Mouse (Mus musculus) myocyte (in vitro differentiated cells): ENCODE data around the gene Tram2. TPM values are rescaled to one million over a fixed set of nuclear protein-coding genes. Genes with fewer than 3 reads are reported as not detected.
A peak's percentile ranks its signal among the peaks of the same experiment; 100 is the strongest.

Source experiments
- H3K27me3 ChIP-seq: one replicate; pipeline ENCODE4 v1.6.1; 2011; ENCODE audit not compliant: control insufficient read depth, insufficient read depth, insufficient read length
- H3K36me3 ChIP-seq: one replicate; pipeline ENCODE4 v1.6.1; 2011; ENCODE audit not compliant: control insufficient read depth, insufficient read depth
- H3K4me2 ChIP-seq: one replicate; pipeline ENCODE4 v1.6.1; 2011; ENCODE audit warnings: low read depth, control low read depth
- H3K4me3 ChIP-seq: one replicate; pipeline ENCODE4 v1.5.1; 2011; ENCODE audit warnings: mild to moderate bottlenecking, control low read depth, moderate library complexity
- H3K79me2 ChIP-seq: one replicate; pipeline ENCODE4 v1.6.1; 2011; ENCODE audit not compliant: control insufficient read depth, insufficient read depth
- H3ac ChIP-seq: one replicate; pipeline ENCODE4 v1.6.1; 2011; ENCODE audit not compliant: control insufficient read depth, insufficient read length
- CEBPB ChIP-seq: IDR thresholded peaks from 2 replicates; pipeline ENCODE4 v1.6.1; 2011; ENCODE audit warnings: mild to moderate bottlenecking, moderate library complexity; ENCODE audit not compliant: poor library complexity, insufficient read depth, severe bottlenecking
- E2F4 ChIP-seq: IDR thresholded peaks from one replicate; pipeline ENCODE4 v1.6.1; 2011; ENCODE audit warnings: mild to moderate bottlenecking, control low read depth, moderate library complexity; ENCODE audit not compliant: insufficient read depth
- MAX ChIP-seq: IDR thresholded peaks from one replicate; pipeline ENCODE4 v1.6.1; 2011; ENCODE audit warnings: low read depth, mild to moderate bottlenecking, control low read depth
- MYOD1 ChIP-seq, 3 experiments: IDR thresholded peaks; one replicate each; pipeline ENCODE4 v1.6.1; 2011; ENCODE audit warnings: control low read depth in 2 of 3, low read depth in 2 of 3, mild to moderate bottlenecking in 2 of 3, moderate library complexity in 1 of 3; ENCODE audit not compliant: insufficient read length in 2 of 3, control insufficient read depth in 1 of 3
- MYOG ChIP-seq, 3 experiments: IDR thresholded peaks; one replicate each; pipeline ENCODE4 v1.6.1; 2011; ENCODE audit warnings: control low read depth in 2 of 3, low read depth in 2 of 3, mild to moderate bottlenecking in 2 of 3; ENCODE audit not compliant: insufficient read length in 2 of 3, control insufficient read depth in 1 of 3, insufficient read depth in 1 of 3
- POLR2A ChIP-seq: IDR thresholded peaks from one replicate; pipeline ENCODE4 v1.6.1; 2011; ENCODE audit warnings: low read depth, mild to moderate bottlenecking, control low read depth, moderate library complexity; ENCODE audit not compliant: insufficient read length
- POLR2AphosphoS2 ChIP-seq: IDR thresholded peaks from one replicate; pipeline ENCODE4 v1.6.1; 2011; ENCODE audit warnings: low read depth, control low read depth; ENCODE audit not compliant: insufficient read length
- REST ChIP-seq: IDR thresholded peaks from one replicate; pipeline ENCODE4 v1.6.1; 2011; ENCODE audit warnings: mild to moderate bottlenecking, control low read depth, moderate library complexity; ENCODE audit not compliant: insufficient read depth, insufficient read length
- SRF ChIP-seq: IDR thresholded peaks from one replicate; pipeline ENCODE4 v1.6.1; 2011; ENCODE audit warnings: low read depth; ENCODE audit not compliant: control insufficient read depth, insufficient read length
- TCF12 ChIP-seq: IDR thresholded peaks from one replicate; pipeline ENCODE4 v1.6.1; 2011; ENCODE audit warnings: mild to moderate bottlenecking, control low read depth; ENCODE audit not compliant: poor library complexity, insufficient read depth, severe bottlenecking
- TCF3 ChIP-seq: IDR thresholded peaks from one replicate; pipeline ENCODE4 v1.6.1; 2011; ENCODE audit warnings: low read depth, control low read depth; ENCODE audit not compliant: insufficient read length
- USF1 ChIP-seq: IDR thresholded peaks from one replicate; pipeline ENCODE4 v1.6.1; 2011; ENCODE audit warnings: low read depth, mild to moderate bottlenecking, control low read depth, moderate library complexity
- polyA plus RNA-seq: library from polyadenylated mRNA; unstranded; fragments of >200 nt; fragmentation: generic; extraction: Trizol; gene quantifications from one replicate; pipeline ENCODE4 v1.2.1, GENCODE M21; 2012; ENCODE audit warnings: missing spikeins

Tram2 gene
- polyA plus RNA-seq, 1 experiment: 4.2 TPM

- Histone ChIP-seq H3K4me3 (no peak overlapping the region), H3K79me2 (no peaks in the 10 kb centered on the region), H3K36me3 (no peaks in the 10 kb centered on the region), H3ac (no peak overlapping the region), H3K27me3 (no peaks in the 10 kb centered on the region), H3K4me2 (no peak overlapping the region)
- TF ChIP-seq E2F4 (no peak), USF1 (no peak), TCF12 (no peak), POLR2A (no peak), MAX (no peak), CEBPB (no peak), TCF3 (no peak), SRF (no peak), MYOG (IDR thresholded peaks at IDR 0.05; ENCODE audit: control insufficient read depth in 1 of 3, insufficient read depth in 1 of 3, insufficient read length in 2 of 3, low read depth in 2 of 3) (no peak), MYOD1 (IDR thresholded peaks at IDR 0.05; ENCODE audit: control insufficient read depth in 1 of 3, insufficient read length in 2 of 3, low read depth in 2 of 3) (no peak), REST (no peak), POLR2AphosphoS2 (no peak)
These were observed 55.9 kb downstream of the Tram2 start for GRCm38 (mm10) chr1:21023101-21023500.

DNA sequence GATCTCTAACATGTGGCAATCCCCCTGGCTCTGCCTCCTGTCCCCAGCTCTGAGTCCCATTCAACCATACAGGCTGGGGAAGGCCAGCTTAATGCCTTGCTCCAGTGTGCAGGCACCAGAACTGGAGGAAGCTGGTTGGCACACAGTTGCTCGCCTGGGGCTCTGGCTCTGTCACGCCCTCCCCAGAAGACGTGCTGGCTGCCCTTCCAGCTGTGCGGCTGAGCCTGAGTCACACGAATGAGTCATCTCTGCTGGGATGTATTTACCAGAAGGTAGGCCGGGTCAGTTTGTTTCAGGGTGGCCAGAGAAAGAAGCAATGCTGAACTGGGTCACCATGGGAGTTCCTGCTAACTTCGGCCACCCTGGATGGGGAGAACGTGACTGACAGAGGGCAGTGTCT, 64.6 kb downstream of the Tram2 start:
- H3K4me3 ChIP-seq: no peak overlapping the region
- no peaks in the 10 kb centered on the region for H3K27me3 ChIP-seq
- TF ChIP-seq MAX (no peak), SRF (no peak), POLR2A (no peak), MYOD1 (IDR thresholded peaks at IDR 0.05; ENCODE audit: control insufficient read depth in 1 of 3, insufficient read length in 2 of 3, low read depth in 2 of 3) (peak in 2 of 3 experiments; percentile 87 to 94), TCF3 (no peak), E2F4 (no peak), TCF12 (peak; percentile 53), REST (no peak), MYOG (IDR thresholded peaks at IDR 0.05; ENCODE audit: control insufficient read depth in 1 of 3, insufficient read depth in 1 of 3, insufficient read length in 2 of 3, low read depth in 2 of 3) (peak; percentile 84 to 95 (median 85)), POLR2AphosphoS2 (no peak)
- peak overlapping the region; percentile 78 for H3K4me2 ChIP-seq
- peaks cover 5% of the 10 kb centered on the region for H3K79me2 ChIP-seq
- H3K36me3 ChIP-seq: peaks cover 5% of the 10 kb centered on the region
- no peak overlapping the region for H3ac ChIP-seq

GRCm38 (mm10) chr1:21010282-21010800, 68.7 kb downstream of the Tram2 start:
- Histone ChIP-seq H3K79me2 (no peaks in the 10 kb centered on the region), H3K4me2 (no peak overlapping the region), H3ac (no peak overlapping the region), H3K4me3 (no peak overlapping the region), H3K27me3 (no peaks in the 10 kb centered on the region), H3K36me3 (peaks cover 5% of the 10 kb centered on the region)
- TF ChIP-seq USF1 (no peak), POLR2AphosphoS2 (no peak), E2F4 (no peak), MYOG (IDR thresholded peaks at IDR 0.05; ENCODE audit: control insufficient read depth in 1 of 3, insufficient read depth in 1 of 3, insufficient read length in 2 of 3, low read depth in 2 of 3) (peak in 1 of 3 experiments; percentile 28), SRF (no peak)

DNA sequence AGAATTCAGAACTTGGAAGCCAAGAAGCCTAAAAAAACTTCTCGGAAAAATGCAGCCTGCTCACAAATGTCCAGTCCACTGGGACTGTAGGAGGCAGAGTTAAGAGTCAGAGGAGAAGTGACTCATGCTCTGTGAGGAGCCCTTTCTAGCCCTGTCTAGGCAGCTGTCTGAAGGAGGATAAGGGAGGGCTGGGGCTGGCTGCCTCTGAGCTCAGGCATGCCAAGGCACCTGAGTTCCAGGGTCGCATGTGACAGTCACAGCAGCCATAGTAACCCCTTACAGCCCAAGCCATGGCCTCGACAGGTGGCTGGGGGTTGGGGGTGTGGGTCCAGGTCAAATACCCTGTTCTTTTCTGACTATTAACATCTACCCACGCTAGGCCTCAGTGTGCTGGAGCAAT, 70.1 kb downstream of the Tram2 start:
- no peak overlapping the region for H3K4me3 ChIP-seq
- H3K27me3 ChIP-seq: no peaks in the 10 kb centered on the region
- H3ac ChIP-seq: no peak overlapping the region
- TF ChIP-seq SRF (no peak), MYOD1 (IDR thresholded peaks at IDR 0.05; ENCODE audit: control insufficient read depth in 1 of 3, insufficient read length in 2 of 3, low read depth in 2 of 3) (peak in 2 of 3 experiments; percentile 76 to 92), MYOG (IDR thresholded peaks at IDR 0.05; ENCODE audit: control insufficient read depth in 1 of 3, insufficient read depth in 1 of 3, insufficient read length in 2 of 3, low read depth in 2 of 3) (peak; percentile 60 to 89 (median 68)), E2F4 (no peak), MAX (no peak), CEBPB (no peak), POLR2A (no peak), USF1 (no peak), TCF12 (no peak), REST (no peak), POLR2AphosphoS2 (no peak)
- H3K4me2 ChIP-seq: peak overlapping the region; percentile 54
- H3K79me2 ChIP-seq: no peaks in the 10 kb centered on the region
- H3K36me3 ChIP-seq: peaks cover 5% of the 10 kb centered on the region

DNA sequence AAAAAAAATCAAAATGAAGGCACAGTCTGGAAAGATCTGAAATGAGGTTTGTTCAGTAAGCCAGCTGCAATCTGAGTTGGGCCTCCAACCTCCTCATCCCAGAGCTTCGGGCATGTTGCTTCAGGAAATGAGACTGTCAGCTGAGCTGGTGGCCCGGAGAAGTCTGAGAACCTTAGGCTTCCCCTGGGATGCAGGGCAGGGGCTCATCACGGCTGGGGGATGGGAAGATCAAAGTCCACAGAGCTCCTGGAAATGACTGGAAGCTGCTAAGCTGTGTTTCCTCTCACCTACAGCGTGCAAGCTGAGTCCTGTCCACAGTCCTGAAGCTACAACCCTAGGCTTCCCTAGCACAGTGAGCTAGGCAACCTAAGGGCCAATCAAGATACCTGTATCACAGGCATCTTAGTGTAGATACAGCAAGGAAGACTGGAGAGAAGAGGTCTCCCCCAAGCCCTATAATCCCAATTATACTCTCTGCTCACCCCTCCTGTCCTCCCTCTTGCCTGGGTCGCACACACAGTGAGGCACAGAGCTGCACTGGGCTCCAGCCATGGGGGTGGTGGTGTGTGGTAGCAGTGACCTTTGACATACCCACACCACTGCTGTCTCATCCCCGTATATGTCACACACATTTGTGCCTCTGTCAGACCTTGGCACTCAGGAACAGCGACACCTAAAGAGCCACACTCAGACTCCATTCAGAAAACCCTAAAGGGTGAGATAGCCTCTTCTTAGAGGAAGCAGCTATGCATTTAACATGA, 70.9 kb downstream of the Tram2 start:
- Histone ChIP-seq H3K27me3 (no peaks in the 10 kb centered on the region), H3K36me3 (peaks cover 5% of the 10 kb centered on the region), H3K79me2 (no peaks in the 10 kb centered on the region), H3ac (no peak overlapping the region), H3K4me2 (peak overlapping the region; percentile 54), H3K4me3 (no peak overlapping the region)
- TF ChIP-seq REST (no peak), MYOD1 (IDR thresholded peaks at IDR 0.05; ENCODE audit: control insufficient read depth in 1 of 3, insufficient read length in 2 of 3, low read depth in 2 of 3) (peak in 1 of 3 experiments; percentile 36), MYOG (IDR thresholded peaks at IDR 0.05; ENCODE audit: control insufficient read depth in 1 of 3, insufficient read depth in 1 of 3, insufficient read length in 2 of 3, low read depth in 2 of 3) (peak in 1 of 3 experiments; percentile 10)
